Mouse (Mus musculus) thymus, postnatal 0 days (tissue): ENCODE measurements around the gene Erbb4. TPM values are rescaled to one million over a fixed set of nuclear protein-coding genes. Genes with fewer than 3 reads are reported as not detected.

Source experiments
- DNase-seq: peaks from one replicate; pipeline ENCODE4 v3.0.0-alpha.2; 2015; ENCODE audit warnings: low spot score
- polyA plus RNA-seq: library from polyadenylated mRNA; unstranded; fragments of >200 nt; fragmentation: Nextera tagmentation; extraction: Ambion mirVana; gene quantifications from 2 replicates; pipeline ENCODE4 v1.2.1, GENCODE M21; 2015

Erbb4 gene
- polyA plus RNA-seq, 1 experiment from 2014 or later, result 0.04 TPM

DNA sequence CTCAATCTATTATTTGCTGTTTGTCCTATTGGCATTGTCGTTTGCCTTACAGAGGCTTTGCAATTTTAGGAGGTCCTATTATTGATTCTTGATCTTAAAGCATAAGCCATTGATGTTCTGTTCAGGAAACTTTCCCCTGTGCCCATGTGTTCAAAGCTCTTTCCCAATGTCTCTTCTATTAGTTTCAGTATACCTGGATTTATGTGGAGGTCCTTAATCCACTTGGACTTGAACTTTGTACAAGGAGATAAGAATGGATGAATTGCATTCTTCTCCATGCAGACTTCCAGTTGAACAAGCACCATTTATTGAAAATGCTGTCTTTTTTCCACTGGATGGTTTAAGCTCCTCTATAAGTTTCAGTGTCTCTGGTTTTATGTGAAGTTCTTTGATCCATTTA, 536.9 kb downstream of the Erbb4 start:
- DNase-seq, result no peak

DNA sequence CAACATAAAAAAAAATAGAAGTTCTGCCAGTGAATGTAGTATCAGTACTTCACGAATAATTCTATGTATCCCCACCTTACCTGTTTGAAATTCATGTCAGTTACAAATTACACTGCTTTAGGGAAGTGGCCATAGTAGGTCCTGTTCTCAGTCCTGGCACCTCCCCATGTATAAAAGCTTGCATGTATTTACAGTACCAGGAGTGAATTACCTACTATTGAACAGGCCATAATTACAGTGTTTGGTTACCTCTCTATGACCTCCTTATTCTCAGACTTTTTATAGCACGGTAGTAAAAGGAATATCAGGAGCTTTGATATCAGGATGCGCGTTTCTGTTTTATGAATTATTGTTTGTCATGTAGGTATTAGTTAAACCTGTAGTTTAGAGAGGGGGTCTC, 564.9 kb downstream of the Erbb4 start:
- no peak for DNase-seq

DNA sequence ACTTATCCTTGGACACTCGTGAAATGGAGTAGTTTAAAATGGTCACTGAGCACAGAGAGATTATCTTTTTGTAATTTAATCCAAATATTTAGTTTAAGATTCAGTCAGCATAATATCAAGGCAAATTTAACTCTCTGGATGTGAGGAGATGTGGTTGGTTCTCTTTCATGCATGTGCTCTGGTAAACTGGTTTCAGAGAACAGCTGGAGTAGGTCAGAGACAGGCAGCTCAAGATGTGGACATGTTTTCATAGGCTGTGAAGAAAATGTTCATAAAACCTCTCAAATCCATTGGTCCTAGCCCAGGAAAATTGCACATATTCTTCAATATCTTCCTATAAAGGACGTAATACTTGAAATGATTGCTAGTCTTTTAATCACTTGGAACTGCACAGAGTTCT, 590.0 kb downstream of the Erbb4 start:
- no peak for DNase-seq

DNA sequence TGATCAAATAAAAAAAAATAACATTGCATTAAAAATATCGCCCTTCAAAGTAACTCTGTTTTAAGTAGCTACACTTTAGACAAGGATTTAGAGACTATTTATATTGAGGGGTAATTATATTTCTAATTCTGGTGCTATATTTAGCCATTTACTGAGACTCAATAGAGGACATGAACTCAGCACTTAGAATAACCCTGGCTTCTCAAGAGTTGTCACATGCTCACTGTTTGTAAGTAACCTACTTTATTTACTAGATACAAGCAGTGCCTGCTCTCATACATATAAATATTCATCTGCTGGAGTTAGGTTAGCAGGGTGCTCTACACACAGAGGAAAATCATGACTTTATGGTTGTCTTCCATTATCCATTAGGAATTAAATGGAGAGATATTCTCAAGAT, 604.0 kb downstream of the Erbb4 start:
- DNase-seq, result no peak

DNA sequence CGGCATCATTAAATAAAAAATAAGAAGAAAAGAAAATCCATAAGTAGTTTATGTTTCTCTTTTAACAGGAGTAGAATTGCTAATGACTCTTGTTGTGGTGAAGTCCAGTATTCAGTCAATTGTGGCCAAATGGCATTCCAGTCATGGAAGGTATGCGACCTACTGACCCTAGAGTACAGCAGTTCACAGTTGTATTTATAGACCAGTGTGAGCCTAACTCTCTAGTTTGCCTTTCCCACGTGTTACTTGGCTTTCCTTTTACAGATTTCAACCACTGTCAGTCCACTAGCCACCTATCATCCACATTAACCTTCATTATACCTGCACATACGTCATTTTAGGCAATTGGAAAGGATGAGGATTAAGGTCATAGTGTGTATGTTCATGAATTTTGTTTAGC, 606.3 kb downstream of the Erbb4 start:
- DNase-seq, result no peak

DNA sequence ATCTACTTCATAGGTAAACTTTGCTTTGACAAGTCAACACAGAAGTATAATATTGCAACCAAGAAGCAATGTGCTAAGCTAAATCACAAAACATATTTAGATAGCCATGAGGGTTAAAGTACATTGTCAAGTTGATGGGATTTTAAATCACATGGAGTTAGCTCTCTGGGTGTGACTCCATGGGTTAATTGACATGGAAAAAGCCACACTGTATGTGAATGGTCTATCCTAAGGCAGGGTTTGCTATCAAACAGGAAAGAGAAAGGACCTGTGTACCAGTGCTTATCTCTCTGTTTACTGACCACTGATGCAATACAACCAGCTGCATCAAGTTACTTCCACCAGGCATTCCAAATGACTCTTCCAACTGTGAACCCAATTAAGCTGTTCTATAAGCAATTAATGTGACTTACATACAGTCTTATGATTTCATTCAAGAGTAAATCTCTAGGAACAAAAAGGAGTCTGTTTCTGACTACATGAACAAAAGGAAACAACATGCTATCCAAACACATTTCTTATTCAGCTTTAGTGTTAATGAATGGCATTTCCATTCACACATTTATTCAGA, 641.4 kb downstream of the Erbb4 start:
- no peak for DNase-seq

DNA sequence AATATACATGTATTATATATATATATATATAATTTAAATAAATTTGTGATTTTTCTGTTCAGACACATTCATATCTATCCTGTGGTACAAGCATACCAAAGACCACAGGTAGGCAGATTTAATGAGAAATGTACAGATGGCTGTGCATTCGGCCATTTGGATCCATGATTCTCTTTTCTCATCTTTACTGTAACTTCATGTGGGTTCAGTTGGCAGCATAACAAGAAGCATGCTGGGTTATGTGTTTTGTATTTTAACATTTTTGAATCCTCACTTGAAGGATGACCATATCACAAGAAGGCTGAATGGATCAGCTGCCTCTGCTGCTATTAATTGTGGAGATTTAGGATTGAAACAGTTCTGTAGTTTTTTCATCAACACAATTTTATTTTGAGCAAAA, 656.6 kb downstream of the Erbb4 start:
- DNase-seq, result no peak

DNA sequence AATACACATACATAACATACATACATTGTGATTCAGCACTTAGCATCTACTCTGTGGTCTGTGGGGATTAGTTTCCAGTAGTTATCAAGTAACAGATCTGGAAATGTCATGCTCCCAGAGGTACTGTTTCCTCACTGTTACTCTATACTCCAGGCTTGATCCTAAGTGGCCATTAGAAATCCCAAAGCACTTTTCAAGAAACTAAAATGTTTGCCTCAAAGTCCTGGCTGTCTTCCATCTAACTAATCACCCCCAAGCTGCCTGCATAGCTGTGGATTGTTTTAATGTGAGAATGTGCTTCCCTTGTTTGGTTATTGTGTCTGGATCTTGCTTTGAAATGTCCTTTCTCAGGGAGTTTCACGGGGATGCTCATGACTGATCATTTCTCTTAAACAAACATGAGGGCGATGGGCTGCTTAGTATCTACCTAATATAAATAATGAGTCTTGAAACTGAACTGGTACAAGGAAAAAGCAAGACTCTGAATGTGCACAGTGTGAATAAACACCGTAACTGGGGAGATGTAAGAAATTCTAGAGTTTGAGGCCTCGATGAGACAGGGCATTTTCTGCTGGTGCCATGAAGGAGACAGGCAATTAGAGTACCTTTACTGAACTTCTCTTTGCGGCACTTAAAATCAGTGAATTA, 683.4 kb downstream of the Erbb4 start:
- DNase-seq, result no peak

DNA sequence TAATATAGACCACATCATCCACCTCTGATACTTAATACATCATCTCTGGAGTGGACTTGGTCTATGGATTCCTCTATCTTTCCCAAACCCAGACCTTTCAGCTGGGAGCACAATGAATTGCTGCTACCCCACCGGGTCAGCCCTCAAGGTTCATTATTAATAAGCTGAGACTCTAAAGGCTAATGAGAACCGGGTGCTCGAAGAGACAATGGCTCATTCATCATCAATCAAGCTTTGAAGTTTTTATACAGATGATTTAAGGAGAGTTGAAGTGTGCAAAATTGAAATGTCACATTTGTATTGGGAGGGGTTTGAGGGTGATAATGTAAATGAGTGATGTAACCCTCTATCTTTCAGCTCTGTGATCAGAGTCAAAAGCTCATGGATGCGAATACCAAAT, 706.7 kb downstream of the Erbb4 start:
- no peak for DNase-seq

DNA sequence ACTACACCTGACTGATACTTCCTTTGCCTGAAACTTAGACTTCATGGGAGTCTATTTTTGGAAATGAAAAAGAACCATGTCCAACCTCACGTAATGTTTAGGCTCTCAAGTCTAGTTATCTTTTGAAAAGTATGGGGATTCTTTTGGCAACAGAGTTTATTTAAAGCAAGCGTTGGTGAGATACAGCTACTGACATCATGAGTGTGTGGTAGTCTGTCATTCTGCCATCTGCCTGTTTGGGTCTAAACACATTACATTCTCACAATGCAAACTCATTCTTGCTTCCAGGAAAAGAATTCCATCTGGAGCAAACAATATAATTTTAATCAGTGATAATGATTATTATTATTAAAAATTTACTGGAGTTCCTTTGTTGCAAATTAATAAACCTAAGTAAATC, 736.3 kb downstream of the Erbb4 start:
- no peak for DNase-seq

DNA sequence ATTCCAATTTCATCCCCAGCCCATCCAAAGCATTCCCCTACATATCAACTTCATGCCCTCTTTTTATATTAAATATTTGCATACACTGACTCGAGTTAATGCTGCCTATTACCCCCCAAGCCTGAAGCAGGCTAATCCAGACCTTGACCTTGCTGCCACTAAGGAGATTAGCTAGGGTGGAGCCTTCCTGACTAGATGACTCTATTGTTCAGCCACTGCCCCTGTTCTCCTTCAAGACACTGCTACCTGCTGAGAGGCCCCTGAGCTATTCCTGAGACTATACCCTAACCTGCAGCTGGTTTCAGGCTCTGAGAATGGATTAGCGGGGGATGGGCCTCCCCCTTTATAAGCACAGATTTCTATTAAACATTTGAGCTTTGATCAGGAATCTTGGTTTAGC, 774.1 kb downstream of the Erbb4 start:
- DNase-seq, result no peak

DNA sequence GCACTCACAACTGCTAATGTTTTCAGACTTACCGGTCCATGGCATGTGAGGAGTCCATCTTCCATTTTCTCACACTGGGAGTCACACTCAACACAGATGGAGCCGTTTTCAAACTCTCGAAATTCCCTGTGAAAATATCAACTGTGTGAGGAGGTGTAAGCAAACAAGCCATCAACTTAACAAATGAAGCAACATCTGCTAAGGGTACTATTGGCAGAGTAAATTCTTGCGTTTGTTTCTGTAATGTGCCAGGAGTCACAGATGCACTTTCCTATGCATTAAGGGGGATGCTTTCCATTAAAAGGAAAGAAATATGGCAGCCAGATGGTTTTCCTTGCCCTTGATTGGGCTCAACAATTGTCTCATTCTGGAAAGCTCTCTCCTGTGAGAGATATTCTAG, 802.0 kb downstream of the Erbb4 start:
- DNase-seq, result no peak

DNA sequence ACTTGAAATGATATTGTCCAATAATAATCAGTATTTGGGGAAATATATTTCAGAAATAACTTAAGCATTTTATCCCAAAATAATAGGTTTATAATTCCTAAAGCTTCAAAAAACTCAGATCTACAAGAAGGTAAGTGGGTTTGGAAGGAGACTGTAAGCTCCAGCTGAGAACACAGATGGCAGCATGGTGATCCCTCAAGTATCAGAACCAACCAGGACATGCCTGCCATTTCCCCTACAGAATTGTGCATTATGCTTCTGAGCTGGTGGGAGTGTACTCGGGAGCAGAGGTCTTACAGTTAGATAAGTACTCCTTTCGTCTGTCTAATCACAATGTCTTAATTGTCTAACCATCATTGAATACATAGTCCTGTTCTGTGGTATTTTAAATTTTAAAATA, 823.4 kb downstream of the Erbb4 start:
- DNase-seq, result no peak

DNA sequence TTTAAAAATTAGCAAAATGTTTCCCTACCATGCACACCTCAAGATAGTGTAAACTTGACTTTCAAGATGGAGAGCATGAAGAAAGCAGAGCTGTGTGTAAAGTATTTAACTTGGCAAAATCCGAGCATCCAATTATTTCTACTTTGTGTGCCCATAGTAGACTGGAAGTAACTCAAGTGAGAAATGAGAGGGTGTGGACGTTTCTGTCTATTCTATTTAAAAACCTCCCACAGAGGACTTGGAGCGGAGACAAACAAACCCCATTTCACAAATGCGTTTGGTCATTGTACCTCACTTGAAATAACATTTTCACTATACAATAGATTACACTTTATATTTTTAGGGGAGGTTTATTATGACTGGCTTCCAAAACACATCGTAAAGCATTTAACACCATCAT, 832.0 kb downstream of the Erbb4 start:
- no peak for DNase-seq

DNA sequence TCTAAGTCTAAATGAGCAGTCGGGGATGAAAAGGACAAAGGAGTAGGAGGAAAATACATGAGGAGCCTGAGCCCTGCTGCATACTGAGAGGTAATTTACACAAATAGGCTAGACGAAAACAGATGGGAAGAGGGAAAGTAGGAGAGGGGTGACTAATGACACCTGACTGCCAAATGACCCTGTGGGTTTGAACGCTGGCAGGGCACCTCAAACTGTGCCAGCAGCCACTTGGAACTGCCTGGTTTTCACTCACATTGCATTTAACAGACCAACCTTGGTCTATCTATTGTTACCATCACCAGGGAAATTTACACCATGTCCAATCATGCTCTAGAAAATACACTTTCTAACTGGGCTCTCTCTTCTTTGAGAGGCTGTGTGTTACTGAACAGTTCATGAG, 929.3 kb downstream of the Erbb4 start:
- no peak for DNase-seq

DNA sequence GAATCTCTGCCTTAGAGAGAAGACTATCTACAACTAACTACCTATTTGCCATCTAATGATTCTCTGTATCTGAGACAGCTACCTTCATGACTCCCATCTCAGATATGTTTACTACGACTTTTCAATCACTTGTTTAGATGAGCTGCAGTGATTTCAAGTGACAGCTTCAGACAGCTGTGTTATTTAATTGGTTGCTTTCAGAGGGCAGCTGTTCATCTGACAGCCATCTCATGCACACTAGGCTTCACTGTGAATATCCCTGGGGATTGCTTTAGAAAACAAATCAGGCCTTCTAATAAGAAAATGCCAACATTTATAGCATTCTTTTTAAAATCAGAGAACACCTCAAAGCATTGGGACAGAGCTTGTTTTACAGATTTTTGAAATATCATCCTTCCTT, 952.6 kb downstream of the Erbb4 start:
- DNase-seq, result no peak

DNA sequence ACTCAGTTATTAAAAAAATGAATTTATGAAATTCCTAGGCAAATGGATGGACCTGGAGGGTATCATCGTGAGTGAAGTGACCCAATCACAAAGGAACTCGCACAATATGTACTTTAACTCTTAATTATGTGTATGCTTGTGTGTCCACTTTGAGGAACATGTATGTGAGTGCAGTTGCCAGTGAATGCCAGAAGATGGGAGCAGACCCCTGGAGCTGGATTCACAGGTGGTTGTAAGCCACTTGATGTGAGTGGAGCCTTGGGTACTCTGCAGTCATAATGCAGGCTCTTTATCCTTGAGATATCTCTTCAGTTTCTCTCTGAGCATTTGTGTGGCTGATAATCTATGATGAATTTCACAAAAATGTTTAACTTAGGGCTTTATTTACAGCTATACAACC, 957.3 kb downstream of the Erbb4 start:
- DNase-seq, result no peak

DNA sequence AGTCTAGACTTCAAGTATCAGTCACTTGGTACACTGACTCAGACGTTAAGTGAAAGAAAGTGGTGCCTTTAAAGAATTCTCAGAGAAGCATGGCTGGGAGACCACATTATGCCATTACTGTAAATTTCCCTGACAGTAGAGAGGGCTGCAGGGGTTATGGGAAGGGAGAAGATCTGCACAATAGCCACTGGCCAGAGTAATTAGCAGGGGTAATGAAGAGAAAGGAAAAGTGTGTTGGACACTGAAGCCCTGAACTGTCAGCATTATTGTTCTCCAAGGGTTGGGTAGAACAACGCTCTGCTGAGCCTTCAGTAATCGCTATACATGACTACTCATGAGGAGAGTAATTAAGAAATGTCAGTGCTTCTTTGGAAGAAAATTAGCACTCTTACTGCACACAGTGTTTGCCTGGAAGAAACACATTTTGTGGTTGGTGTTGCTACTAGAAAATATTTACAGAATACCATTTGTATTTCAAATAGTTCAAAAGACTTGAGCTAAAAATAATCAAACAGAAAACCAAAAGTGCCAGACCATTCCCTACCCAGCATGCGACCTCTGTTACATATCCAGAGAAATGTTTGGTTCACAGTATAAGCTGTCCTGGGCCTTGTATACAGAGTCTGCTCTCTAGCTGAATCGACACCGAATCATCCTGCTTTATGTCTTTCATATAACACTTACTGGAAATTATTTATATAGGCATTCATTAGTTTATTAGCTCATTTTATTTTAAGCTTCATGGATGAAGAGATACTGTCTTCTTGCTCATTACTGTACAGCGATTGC, 965.1 kb downstream of the Erbb4 start:
- DNase-seq, result no peak

DNA sequence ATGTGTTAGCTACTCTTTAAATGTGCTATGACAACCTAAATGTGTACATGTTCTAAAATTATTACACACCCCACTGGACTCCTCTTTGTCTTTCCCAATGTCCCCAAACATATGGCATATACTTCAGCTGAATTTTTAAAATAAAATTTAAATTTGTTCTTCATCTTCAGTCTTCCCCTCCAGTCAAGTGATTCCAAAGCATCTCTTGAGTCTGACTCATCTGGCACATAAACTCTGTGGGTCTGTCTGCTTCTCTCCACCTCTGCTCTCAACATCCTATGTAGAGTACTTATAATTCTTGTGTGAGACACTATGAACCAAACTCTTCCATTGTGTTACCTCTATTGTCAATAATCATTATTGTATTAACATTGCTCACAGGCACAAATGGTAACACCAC, 972.9 kb downstream of the Erbb4 start:
- no peak for DNase-seq

DNA sequence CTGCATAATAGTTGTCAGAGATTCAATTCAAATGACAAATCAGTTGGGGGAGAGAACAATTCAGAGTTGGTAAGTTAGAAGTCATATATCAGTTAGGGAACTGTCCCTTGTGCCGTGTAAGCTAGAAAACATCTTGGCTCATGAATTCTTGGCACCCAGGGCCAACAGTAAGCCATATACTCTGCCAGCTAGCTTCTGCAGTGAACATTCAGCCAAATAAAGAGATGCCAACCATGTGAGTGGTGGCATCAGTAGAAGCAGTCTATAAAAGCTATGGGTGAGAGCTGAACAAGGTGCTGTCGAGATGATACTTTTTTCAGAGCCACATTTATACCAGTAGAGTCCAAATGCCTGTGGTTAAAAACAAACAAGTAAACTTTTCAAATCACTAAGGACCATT, 973.4 kb downstream of the Erbb4 start:
- no peak for DNase-seq

DNA sequence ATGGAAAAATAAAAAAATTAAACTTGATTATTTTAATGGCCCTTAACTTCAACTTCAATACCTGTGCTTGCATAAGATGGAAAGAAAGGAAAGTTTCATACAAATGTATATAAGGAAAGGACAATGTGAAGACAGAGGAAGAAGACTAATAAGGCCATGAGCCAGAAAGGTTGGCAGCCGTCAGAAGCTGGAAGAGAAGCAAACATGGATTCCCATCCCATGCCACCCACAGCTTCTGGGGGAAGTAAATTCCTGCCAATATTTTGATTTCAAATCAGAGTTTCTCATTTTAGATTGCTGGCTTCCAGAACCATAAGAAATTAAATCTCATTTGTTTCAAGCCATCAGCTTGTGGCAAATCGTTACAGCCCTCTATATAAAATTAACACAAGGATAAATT, 984.3 kb downstream of the Erbb4 start:
- DNase-seq, result no peak

DNA sequence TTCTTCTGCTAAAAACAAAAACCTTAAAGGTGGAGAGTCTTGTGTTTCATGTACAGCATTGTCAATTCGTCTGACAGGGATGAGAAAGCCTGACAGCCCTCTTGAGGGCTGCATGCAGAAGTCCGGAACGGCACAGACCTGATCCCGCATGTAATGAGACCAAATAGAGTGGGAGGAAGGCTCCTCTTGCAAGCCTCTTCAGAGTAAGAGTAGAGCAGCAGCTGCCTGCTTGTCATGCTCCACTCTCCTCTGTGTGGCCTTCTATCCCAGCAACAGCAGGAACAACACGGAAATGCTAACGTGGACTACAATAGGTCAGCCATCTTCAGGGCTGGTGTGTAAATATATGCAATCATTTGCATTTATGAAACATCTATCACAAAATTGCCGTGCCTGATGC, 987.5 kb downstream of the Erbb4 start:
- no peak for DNase-seq

DNA sequence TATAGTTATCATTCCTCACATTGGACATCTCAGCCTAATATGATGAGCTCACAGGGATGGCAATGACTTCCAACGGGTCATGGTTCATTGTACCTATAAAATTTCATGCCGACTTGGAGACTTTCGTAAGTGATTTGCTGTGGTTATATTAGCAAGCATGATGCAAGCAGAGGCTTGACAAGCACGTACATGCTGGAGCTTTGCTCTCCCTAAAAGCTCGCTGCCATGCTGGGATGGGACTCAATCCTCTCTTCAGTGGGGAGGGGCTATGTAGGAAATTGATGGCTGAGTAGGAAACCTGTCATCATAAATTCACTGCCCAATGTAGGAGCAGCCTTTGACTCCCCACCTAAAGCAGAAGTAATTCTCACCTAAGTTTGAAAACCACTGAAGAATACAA, 992.1 kb downstream of the Erbb4 start:
- DNase-seq, result no peak
